Mouse (Mus musculus) lung, postnatal 14 days (tissue): ENCODE results near the gene Unc13d.
A peak's percentile ranks its signal among the peaks of the same experiment; 100 is the strongest.

ENCODE experiments used
- DNase-seq: peaks from one replicate; pipeline ENCODE4 v3.0.0; 2021

The Unc13d gene

GRCm38 (mm10) chr11:116075539-116076265 lies 2.1 kb downstream of the Unc13d start:
- DNase-seq, result no peak

GRCm38 (mm10) chr11:116074436-116074991 lies 3.2 kb downstream of the Unc13d start:
- DNase-seq, result no peak

GRCm38 (mm10) chr11:116072608-116073007 lies 5.2 kb downstream of the Unc13d start:
- peak; percentile 40 for DNase-seq

GRCm38 (mm10) chr11:116071510-116071909 lies 6.3 kb downstream of the Unc13d start:
- DNase-seq, result peak; percentile 35

GRCm38 (mm10) chr11:116065345-116065744 lies 12.4 kb downstream of the Unc13d start:
- DNase-seq, result no peak

- DNase-seq, result no peak
These were observed 13.4 kb downstream of the Unc13d start for GRCm38 (mm10) chr11:116064187-116064867.

- DNase-seq, result no peak
These were observed 14.2 kb downstream of the Unc13d start for GRCm38 (mm10) chr11:116063562-116063961.

GRCm38 (mm10) chr11:116062521-116062920 lies 15.2 kb downstream of the Unc13d start:
- no peak for DNase-seq

- DNase-seq, result no peak
These were observed 15.9 kb downstream of the Unc13d start for GRCm38 (mm10) chr11:116061641-116062415.

- peak; percentile 63 for DNase-seq
These were observed 17.2 kb downstream of the Unc13d start for GRCm38 (mm10) chr11:116060596-116060995.

GRCm38 (mm10) chr11:116059691-116060025 lies 18.1 kb downstream of the Unc13d start:
- no peak for DNase-seq

GRCm38 (mm10) chr11:116058868-116059690 lies 18.7 kb downstream of the Unc13d start:
- DNase-seq, result no peak

- DNase-seq, result no peak
These were observed 19.6 kb downstream of the Unc13d start for GRCm38 (mm10) chr11:116058022-116058614.

GRCm38 (mm10) chr11:116057237-116057881 lies 20.4 kb downstream of the Unc13d start:
- no peak for DNase-seq

- DNase-seq, result no peak
These were observed 21.9 kb downstream of the Unc13d start for GRCm38 (mm10) chr11:116055873-116056272.

- DNase-seq, result peak; percentile 70
These were observed 24.1 kb downstream of the Unc13d start for GRCm38 (mm10) chr11:116053510-116054229.

GRCm38 (mm10) chr11:116050196-116050595 lies 27.6 kb downstream of the Unc13d start:
- peak; percentile 36 for DNase-seq

- DNase-seq, result peak; percentile 27
These were observed 28.2 kb downstream of the Unc13d start for GRCm38 (mm10) chr11:116049610-116050009.

- DNase-seq, result no peak
These were observed 32.6 kb downstream of the Unc13d start for GRCm38 (mm10) chr11:116045173-116045572.

- DNase-seq, result no peak
These were observed 34.5 kb downstream of the Unc13d start for GRCm38 (mm10) chr11:116043286-116043685.
